Mouse (Mus musculus): Measurements from ENCODE around the gene Kcnk10. TPM values are rescaled to one million over a fixed set of nuclear protein-coding genes. Genes with fewer than 3 reads are reported as not detected.

Kcnk10 gene
- total RNA-seq, 4 experiments from 2014 or later = 0.20 TPM; not detected in 3

GRCm38 (mm10) chr12:98571896-98572680 lies 6.0 kb downstream of the Kcnk10 start:
- DNase-seq (ENCODE audit: low spot score) = no peak

GRCm38 (mm10) chr12:98569380-98569779 lies 8.7 kb downstream of the Kcnk10 start:
- no peak for DNase-seq (ENCODE audit: low spot score)

- DNase-seq (ENCODE audit: low spot score) = no peak
These were observed 10.2 kb downstream of the Kcnk10 start for GRCm38 (mm10) chr12:98567877-98568276.

GRCm38 (mm10) chr12:98564383-98564782 lies 13.7 kb downstream of the Kcnk10 start:
- DNase-seq (ENCODE audit: low spot score) = no peak

GRCm38 (mm10) chr12:98563261-98563660 lies 14.8 kb downstream of the Kcnk10 start:
- DNase-seq (ENCODE audit: low spot score) = no peak

GRCm38 (mm10) chr12:98562341-98562977 lies 15.7 kb downstream of the Kcnk10 start:
- no peak for DNase-seq (ENCODE audit: low spot score)

GRCm38 (mm10) chr12:98560038-98560437 lies 18.1 kb downstream of the Kcnk10 start:
- DNase-seq (ENCODE audit: low spot score) = no peak

- no peak for DNase-seq (ENCODE audit: low spot score)
These were observed 21.0 kb downstream of the Kcnk10 start for GRCm38 (mm10) chr12:98557013-98557677.

- DNase-seq (ENCODE audit: low spot score) = no peak
These were observed 28.1 kb downstream of the Kcnk10 start for GRCm38 (mm10) chr12:98549981-98550380.

- no peak for DNase-seq (ENCODE audit: low spot score)
These were observed 30.0 kb downstream of the Kcnk10 start for GRCm38 (mm10) chr12:98548141-98548540.

- DNase-seq (ENCODE audit: low spot score) = no peak
These were observed 32.2 kb downstream of the Kcnk10 start for GRCm38 (mm10) chr12:98545875-98546274.

- DNase-seq (ENCODE audit: low spot score) = no peak
These were observed 32.9 kb downstream of the Kcnk10 start for GRCm38 (mm10) chr12:98545251-98545560.

GRCm38 (mm10) chr12:98544545-98545250 lies 33.4 kb downstream of the Kcnk10 start:
- no peak for DNase-seq (ENCODE audit: low spot score)

- no peak for DNase-seq (ENCODE audit: low spot score)
These were observed 41.4 kb downstream of the Kcnk10 start for GRCm38 (mm10) chr12:98536760-98537159.

- DNase-seq (ENCODE audit: low spot score) = no peak
These were observed 42.1 kb downstream of the Kcnk10 start for GRCm38 (mm10) chr12:98536036-98536435.

GRCm38 (mm10) chr12:98535494-98535901 lies 42.6 kb downstream of the Kcnk10 start:
- no peak for DNase-seq (ENCODE audit: low spot score)

- no peak for DNase-seq (ENCODE audit: low spot score)
These were observed 49.5 kb downstream of the Kcnk10 start for GRCm38 (mm10) chr12:98528635-98529034.

- no peak for DNase-seq (ENCODE audit: low spot score)
These were observed 52.7 kb downstream of the Kcnk10 start for GRCm38 (mm10) chr12:98525361-98525760.

GRCm38 (mm10) chr12:98524331-98525311 lies 53.5 kb downstream of the Kcnk10 start:
- DNase-seq (ENCODE audit: low spot score) = no peak

- DNase-seq (ENCODE audit: low spot score) = no peak
These were observed 56.8 kb downstream of the Kcnk10 start for GRCm38 (mm10) chr12:98521311-98521710.

- no peak for DNase-seq (ENCODE audit: low spot score)
These were observed 57.6 kb downstream of the Kcnk10 start for GRCm38 (mm10) chr12:98520568-98520931.

Data from heart, adult 8-10 months (tissue).